Mouse (Mus musculus): ENCODE results near the gene Clasp1.
"Not testable (repeated sequence)": the region's sequence is repeated elsewhere in the genome, so short reads cannot be mapped to it uniquely, and the experiment has no call there.

The Clasp1 gene

DNA sequence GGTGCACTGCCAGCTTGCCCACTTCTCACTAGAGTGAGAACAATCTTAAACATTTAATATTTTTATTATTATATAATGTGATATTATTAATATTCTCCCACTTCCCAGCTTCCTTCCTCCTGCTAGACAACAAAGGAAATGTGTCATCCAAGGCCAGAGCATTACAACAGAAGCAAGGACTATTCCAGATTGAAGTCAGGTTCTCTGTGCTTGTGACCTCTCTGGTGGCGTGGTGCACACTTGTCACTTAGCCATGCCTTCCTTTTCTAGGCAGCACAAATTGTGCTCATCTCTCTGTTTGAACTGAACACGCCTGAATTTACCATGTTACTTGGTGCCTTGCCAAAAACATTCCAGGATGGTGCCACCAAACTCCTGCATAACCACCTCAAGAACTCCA, 170.9 kb downstream of the Clasp1 start:
- no peak for DNase-seq (ENCODE audit: extremely low read depth, low read depth, low spot score)

DNA sequence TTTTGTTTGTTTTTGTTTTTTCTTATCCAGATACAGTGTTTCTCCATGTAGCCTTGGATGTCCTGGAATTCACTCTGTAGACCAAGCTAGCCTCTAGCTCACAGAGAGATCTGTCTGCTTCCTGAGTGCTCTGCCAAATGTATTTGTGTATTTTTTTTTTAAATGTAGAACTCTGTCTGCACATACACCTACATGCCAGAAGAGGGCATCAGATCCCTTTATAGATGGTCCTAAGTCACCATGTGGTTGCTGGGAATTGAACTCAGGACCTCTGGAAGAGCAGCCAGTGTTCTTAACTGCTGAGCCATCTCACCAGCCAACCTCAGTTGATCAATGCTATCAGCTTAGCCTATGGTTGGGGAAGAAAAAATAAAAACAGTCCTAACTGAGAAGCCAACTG, 175.7 kb downstream of the Clasp1 start:
- no peak for DNase-seq (ENCODE audit: extremely low read depth, low read depth, low spot score)

DNA sequence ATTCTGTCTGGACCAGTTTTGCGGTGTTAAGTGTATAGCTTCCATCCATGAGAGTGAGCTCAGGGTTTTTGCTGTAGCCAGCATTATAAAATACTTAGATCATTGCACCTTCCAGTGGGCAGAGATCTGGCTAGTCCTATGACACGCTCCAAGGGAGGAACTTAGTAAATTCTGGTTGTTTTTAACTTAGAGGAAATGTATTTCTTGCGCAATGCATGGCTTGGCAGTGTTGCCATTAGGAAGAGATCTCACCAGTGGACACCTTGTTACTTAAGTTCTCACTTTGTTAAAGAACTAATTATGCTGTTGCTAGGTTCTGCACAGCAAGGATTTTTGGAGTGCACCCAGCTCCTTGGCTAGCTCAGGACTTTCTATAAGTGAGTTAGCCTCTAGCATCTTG, 178.8 kb downstream of the Clasp1 start:
- DNase-seq (ENCODE audit: extremely low read depth, low read depth, low spot score): no peak

DNA sequence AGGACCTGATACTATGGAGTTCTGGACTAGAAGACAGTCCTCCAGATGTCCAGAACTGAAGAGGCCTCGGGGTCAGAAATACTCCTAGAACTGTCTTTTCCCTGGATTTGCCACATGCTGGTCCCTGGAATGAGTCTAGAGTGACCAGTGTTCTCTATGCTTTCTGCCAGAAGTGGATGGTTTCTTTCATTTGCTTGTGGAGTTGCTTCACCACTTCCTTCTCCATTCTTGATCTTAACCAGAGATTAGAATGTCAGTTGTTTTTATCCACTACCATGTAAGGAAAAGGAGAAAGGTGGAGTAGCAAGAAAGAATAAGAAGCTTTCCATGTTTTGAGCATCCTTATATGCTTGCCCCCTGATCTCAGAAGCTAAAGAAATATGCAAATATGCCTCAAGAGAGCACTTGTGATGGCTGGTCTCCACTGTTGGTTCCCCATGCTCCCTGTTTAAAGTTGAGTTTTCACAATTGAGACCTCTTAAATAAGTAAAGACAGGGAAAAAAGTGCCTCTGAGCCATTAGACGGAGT, 191.4 kb downstream of the Clasp1 start:
- DNase-seq (ENCODE audit: extremely low read depth, low read depth, low spot score): no peak

DNA sequence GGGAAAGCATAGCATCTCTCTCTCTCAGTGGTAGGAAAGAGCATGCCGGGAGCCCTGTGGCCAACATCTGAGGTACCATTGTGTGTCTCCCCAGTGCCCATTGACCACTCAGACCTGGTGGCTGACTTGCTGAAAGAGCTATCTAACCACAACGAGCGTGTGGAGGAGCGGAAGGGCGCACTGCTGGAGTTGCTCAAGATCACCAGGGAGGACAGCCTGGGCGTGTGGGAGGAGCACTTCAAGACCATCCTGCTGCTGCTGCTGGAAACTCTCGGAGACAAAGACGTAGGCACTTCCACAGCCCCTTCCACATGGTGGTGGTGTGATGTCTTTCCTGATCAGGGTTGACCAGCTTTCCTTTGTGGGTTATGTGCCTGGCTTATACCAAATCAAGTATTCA, 192.3 kb downstream of the Clasp1 start:
- DNase-seq (ENCODE audit: extremely low read depth, low read depth, low spot score): no peak

DNA sequence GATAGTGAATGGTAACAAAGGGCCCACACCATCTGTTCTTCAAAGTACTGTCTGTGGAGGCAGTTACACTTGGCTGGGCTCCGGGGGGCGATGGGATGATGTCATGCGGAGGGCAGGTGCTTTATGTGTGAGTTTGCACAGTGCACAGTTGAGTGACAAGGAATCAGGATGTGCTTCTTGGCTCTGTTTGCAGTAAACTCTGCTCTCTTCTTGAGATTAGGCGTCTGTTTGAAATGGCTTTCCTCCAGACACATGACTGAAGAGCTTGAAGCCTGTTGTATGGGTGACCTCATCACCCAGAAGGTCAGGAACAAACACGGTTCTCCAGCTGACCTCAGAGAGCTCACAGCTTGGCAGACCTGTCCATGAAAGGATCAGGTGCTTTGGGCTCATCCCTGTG, 200.9 kb downstream of the Clasp1 start:
- peak; percentile 46 for DNase-seq (ENCODE audit: extremely low read depth, low read depth, low spot score)

DNA sequence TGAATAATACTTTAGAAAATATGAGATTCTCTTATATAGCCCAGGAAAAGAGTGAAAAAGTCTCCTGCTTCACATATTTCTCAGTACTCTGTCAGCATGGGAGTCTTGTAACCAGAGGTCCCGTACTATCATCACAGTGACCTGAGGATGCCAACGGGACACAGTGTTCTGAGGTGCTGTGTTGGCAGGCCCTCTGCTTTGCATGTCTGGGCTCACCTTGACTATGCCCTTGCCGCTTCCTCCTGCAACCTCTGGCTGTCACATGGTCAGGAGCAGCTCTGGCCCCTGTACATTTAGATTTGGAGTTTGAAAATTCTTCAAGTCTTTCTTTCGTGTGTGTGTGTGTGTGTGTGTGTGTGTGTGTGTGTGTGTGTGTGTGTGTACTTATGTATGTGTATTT, 204.1 kb downstream of the Clasp1 start:
- DNase-seq (ENCODE audit: extremely low read depth, low read depth, low spot score): no peak

DNA sequence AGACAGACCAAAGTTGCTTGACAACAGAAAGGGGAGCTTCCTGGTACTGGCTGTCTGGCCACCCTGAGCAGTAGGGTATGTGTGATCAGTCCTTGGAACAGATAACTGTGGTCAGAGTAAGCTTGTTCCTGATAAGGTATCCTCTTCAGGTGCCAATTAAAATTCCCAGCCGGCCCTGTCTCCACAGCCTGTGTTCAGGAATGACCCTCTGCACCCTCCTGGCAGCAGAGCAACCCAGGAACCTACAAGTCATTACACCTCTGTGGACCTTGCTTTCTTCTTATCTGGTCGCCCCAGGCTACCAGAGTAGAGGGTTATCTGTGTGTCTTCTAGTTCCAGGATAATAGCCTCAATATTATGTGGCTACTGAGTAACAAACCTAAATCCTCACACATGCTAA, 206.5 kb downstream of the Clasp1 start:
- no peak for DNase-seq (ENCODE audit: extremely low read depth, low read depth, low spot score)

DNA sequence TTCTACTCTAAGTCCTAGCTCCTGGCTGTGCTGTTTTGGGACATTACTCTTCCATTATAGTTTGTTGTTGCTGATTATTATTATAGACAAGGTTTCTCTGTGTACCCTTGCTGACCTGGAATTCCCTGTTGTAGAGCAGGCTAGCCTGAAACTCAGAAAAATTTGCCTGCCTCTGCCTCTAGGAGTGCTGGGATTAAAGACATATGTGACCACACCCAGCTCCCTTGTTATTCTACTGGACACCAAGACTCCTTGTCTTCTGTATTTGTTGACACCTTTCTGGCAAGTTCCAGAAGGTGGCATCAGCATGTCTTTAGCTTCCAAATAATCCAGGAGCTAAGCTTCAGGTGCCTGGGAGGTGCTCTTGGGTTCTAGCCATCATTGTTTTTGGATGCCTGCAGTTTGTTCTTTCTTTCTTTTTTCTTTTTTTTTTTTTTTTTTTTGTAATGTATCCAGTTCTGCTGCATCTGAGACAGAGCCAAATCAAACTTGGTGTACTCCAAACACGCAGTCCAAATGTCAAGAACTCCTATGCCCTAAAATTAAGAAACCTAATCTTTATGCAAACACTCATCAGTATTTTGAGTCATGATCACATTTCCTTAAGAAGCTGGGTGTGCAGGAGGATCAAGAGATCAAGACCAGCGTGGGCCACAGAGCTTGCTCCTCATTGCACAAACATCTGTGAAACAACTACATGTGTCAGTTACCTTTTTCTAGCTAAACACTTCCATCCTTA, 208.8 kb downstream of the Clasp1 start:
- peak; percentile 55 for DNase-seq (ENCODE audit: extremely low read depth, low read depth, low spot score)

DNA sequence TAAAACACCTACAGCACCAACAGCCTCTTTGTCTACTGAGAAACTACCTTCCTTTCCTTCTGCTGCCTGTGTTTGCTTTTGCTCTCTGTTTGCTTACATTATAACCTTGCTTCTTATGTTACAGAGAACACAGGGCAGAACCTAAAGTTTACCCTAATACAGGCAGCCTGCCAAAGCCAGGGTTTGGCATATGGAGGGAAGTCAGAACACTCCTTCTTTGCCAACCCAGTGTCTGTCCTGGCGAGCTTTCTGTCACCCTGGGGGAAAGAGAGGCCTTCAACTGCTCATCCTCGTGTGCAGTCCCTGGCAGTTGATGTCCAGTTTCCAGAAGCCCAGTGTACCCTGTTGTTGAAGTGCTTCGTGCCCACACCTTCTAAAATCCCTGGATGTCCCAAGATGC, 209.5 kb downstream of the Clasp1 start:
- no peak for DNase-seq (ENCODE audit: extremely low read depth, low read depth, low spot score)

DNA sequence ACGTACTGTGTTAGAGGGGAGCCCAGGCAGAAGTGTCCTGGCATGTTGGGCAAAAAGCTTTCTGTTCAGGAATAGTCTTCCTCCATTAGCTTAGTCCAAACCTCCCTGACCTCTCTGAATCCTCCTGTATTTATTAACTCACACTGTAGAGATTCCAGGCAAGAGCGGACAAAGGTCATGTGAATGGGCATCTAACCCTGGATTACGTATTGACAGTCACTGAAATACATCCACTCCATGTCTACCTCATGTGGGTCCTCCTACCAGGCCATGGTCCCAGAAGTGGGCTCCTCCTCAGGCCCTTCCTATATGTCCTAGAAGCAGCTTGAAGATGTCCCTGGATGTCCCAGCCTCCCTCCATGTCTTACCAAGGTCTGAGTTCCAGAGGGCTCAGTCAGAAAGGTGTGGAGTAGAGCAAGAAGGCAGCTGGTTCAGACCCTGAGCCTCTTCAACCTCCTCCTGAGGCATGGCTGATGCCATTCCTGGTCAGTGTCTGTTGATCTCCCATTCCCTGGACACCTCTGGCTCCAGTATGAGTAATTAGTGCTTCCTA, 224.8 kb downstream of the Clasp1 start:
- DNase-seq (ENCODE audit: extremely low read depth, low read depth, low spot score): no peak

DNA sequence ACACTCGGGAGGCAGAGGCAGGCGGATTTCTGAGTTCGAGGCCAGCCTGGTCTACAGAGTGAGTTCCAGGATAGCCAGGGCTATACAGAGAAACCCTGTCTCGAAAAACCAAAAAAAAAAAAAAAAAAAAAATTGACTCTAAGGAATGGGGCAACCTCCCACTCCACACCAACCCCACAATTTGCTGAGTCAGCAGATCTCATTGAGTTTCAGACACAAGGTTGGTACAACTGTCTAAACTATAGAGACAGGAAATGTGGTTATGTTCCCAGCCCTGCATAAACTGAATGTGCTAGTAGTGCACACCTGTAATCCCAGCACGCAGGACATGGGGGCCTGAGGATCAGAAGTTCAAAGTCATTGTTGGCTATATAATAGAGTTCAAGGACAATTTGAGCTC, 232.2 kb downstream of the Clasp1 start:
- DNase-seq (ENCODE audit: extremely low read depth, low read depth, low spot score): not testable (repeated sequence)

DNA sequence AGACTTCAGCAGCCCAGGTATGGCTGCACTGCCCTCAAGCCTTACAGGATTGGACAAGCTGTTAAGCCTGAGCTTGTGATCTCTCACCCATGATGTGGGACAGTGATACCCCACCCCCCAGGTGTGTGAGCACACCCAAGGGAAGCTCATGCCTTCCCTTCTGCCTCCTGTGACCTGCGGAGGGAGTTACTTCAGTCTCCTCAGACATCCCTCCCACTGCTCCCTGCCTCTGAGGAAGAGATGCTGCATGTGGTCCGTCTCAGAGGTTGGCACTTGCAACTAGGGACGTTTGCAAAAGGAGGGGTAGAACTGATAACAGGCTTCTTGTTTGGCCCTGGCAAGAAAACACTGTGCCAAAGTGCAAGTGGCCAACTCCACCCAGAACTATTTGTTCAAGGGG, 234.0 kb downstream of the Clasp1 start:
- DNase-seq (ENCODE audit: extremely low read depth, low read depth, low spot score): no peak

DNA sequence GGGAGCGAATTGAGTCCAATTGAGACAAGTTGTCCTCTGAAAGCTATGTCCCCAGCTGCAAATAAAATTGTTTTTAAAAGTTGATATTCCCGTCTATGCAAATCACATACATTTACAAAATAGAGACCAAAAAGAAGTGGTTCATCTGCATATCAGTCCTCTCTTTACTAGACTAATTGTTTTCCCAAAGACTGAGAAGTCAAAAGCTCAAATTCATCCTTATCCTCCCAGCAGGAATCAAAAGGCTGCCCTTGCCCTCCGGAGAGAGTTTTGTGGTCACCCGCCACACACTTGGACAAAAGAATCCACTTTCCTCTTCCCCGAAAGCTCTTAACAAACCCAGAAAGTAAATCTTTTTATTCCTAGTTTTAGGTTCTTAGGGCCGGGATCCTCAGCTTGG, 236.6 kb downstream of the Clasp1 start:
- DNase-seq (ENCODE audit: extremely low read depth, low read depth, low spot score): no peak

DNA sequence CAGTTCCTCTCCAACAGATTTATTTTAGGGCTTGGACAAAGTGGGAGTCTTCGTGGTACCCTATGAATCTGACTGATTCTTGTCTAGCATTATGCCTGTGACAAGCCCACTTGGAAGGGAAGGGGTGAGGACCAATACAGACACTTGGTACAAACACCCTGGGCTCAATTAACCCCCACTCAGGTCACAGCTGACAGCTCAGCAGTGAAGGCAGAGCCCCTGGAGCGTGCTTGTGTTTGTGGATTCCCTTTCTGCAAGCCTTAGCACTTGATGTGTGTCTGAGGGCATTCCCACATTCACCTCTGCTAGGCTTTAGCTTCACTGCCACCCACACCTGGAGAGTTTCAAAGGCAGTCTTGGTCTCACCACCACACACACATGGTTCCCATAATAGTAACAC, 237.1 kb downstream of the Clasp1 start:
- DNase-seq (ENCODE audit: extremely low read depth, low read depth, low spot score): no peak

DNA sequence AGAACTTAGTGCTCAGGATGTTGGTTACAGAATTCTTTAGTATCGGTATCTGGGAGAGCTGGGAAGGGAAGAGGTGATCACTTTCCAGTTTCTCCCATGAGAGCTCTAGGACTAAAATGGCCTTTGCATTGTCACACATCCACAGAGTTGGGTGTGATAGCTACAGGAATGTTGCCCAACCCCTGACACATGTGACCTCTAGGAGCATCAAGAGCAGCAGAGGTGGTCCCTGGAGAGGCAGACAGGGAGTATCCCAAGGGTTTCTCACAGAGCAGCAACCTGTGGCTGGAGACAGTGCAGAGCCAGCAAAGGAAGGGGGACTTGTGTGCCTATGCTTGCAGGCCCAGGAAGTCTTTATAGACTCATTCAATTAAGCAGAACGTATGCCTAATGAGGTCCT, 237.6 kb downstream of the Clasp1 start:
- DNase-seq (ENCODE audit: extremely low read depth, low read depth, low spot score): no peak

DNA sequence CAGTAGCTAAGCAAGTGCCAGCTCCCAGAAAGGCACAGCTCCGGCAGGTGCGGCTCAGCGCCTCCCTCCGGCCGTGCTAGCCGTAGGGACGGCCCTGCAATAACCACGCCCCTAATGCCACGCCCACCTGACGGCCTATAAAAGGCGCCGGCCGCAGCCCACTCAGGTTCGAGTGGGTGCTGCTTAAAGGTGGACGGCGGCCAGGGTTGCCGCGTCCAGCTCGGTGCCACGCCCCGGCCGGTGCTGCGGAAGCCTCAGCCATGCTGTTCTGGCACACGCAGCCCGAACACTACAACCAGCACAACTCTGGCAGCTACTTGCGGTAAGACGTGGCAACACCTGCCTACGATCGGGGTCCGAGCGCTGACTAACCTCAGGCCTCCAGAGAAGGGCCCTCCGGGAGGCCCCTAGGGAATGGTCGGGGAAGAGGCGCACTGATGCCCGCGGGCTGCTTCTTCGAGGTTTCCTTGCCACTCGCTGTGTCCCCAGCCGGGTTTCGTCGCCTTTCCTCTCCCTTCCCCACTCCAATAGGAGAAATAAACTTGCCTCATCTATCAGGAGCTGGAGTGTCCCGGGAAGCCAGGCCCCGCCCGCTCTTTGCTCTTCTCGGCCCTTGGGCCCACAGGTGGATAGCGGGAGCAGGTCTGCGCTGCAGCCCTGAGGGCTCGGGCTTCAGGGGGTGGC, 239.1 kb downstream of the Clasp1 start, which contains the start of gene Tfcp2l1:
Gene Tfcp2l1 (plus strand): TSS at position 165 of the 684 bp plus-strand sequence.
- DNase-seq (ENCODE audit: extremely low read depth, low read depth, low spot score): peak; percentile 19

DNA sequence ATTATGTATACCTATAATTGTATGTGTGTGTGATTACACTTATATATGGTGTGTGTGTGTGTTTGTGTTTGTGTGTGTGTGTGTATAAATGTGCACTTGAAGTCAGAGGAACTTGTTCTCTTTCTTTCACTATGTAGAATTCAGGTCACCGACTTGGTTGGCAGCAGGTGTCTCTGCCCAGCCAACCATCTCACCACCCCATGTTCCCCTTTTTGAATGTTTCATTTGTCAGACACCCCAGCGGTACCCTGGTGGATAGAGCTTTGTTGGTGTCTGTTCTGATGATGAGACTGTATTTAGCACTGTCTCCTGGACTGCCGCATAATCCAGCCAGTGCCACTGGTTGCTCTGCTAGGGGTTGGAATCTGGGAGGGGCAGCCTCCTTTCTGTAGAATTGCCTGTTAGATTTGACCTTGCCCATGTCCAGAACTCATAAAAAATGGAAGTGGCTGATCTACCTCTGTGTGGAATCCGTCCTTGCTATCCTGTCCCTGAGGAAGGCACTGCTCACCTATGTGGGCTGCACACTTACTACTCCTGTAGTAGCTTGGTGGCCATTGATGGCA, 244.6 kb downstream of the Clasp1 start:
- no peak for DNase-seq (ENCODE audit: extremely low read depth, low read depth, low spot score)

DNA sequence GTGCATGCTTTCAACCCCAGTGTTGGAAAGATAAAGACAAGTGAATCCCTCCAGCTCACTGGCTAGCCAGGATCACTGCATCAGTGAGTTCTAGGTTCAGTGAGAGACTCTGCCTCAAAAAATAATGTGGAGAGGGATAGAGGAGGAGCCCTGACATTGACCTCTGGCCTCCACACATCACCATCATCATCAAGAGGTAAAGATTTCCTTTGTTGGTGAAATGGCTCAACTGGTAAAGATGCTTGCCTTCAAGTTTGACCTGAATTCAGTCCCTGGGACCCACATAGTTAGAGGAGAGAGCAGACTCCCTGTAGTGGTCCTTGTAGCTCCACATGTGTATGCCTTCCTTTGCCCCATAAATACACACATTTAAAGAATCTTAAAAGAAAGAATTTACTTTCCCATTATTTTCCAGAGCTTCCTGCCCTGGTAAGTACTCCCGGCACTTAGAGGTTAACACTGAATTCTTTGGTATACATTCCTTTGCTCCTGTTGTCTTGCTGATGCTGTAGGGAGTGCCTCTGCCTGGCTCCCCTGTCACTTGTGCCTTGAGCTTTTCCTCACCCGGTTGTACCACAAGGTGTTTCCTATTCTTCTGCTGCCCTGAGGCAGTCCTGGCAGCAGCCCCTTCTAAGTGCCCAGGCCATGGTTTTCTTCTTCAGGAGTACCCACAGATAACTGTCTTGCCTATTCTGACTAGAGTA, 253.6 kb downstream of the Clasp1 start:
- DNase-seq (ENCODE audit: extremely low read depth, low read depth, low spot score): no peak

DNA sequence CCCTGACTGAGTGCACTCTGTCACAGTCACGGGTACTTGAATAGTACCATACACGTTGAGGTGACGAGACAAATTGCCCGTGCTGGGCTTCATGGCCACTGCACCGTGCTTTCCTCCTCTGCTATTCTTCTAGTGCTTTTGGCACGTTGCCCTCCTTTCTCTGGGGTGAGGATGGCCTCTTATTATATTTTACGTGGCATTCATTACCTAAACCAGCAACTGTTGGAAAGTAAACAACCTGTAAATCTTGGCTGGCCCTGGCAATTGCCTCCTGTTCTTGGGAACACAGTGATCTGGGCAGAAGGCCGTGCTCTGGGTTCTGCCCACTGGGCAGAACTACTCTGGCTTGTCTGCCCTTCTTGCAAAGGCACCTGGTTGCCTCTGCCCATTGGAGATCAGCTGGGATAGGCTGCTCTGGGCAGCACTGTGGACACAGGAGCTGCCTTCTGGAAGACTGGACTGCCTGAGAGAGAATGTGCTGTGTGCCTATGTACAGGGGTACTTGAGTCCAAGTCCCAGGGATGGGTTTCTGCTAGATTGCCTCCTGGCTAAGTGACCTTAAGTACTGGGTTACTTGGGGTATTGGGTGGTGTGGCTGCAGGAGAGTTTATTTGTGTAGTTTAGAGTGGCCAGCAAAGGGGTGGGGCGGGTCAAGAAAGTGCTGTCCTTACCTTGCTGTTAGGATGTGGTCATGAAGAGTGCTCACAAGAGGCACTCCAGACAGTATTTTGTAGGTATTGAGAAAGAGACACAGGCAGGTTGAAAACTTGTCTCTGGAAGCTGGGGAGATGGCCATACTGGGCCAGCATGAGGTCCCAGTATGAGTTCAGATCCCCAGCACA, 254.5 kb downstream of the Clasp1 start:
- peak; percentile 47 for DNase-seq (ENCODE audit: extremely low read depth, low read depth, low spot score)

All from fat pad, adult 2 months (tissue).